ENCODE assay signal across 8 mouse cellular contexts in the genomic region with DNA sequence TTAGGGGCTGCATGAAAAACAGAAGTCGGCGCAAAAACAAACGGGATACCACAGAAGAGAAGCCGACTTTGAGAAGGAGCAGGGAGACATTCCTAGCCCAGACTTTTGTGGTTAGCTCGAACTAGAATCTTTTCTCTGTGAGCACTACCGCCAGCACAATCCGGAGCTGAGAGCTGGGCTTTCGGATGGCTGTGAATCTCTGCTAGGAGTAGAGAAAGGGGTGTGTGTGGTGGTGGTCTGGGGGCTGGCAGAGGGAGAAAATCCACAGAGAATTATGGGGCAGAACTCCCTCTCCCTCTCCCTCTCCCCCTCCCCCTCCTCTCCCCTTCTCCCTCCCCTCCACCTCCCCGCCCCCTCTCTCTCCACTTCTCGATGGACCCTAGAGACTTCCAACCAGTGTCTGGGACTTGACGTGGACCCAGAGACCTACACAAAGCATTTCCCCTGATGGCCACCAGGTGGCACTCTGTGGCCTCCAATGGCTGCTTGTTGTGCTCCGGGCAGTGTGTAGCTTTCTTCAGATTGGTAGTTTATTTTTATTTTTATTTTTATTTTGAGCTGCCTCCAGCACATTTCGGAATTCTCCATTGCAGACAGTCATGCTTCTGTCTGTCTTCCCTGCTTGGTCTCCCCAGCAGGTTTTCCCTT. TPM values are rescaled to one million over a fixed set of nuclear protein-coding genes. Genes with fewer than 3 reads are reported as not detected.
DNase-seq lines count a peak whose midpoint lies in the region; ATAC-seq and TF ChIP-seq lines count a peak whose summit lies in the region.

No protein-coding gene starts in this region.

- no peaks in the 10 kb centered on the region for H3K4me1 ChIP-seq in liver, embryonic 11.5 days (replicated peaks; ENCODE audit: control insufficient read depth, insufficient read depth, low read length)
- H3K4me1 ChIP-seq in liver, embryonic 13.5 days (replicated peaks): peaks cover 6% of the 10 kb centered on the region; the same call in 1 of the 2 replicates
- peaks cover 27% of the 10 kb centered on the region for H3K4me1 ChIP-seq in neural tube, embryonic 13.5 days (replicated peaks)
- no peaks in the 10 kb centered on the region for H3K4me1 ChIP-seq in testis, adult 2 months (ENCODE audit: control insufficient read depth, insufficient read depth, low read length)

- no peak overlapping the region for H3K4me3 ChIP-seq in liver, embryonic 11.5 days (ENCODE audit: low read depth, low read length)
- no peak overlapping the region for H3K4me3 ChIP-seq in liver, embryonic 13.5 days (replicated peaks)
- H3K4me3 ChIP-seq in neural tube, embryonic 13.5 days: no peak overlapping the region
- H3K4me3 ChIP-seq in testis, adult 2 months (ENCODE audit: control insufficient read depth, low read depth, low read length): no peak overlapping the region

- no peak; the same call in 1 of the 2 replicates for ATAC-seq in liver, embryonic 11.5 days (replicated peaks; ENCODE audit: low FRiP score)
- ATAC-seq in liver, embryonic 13.5 days (ENCODE audit: low read depth): no peak
- ATAC-seq in neural tube, embryonic 13.5 days (ENCODE audit: low read depth): peak; percentile 85

- H3K27ac ChIP-seq in liver, embryonic 11.5 days (ENCODE audit: low read depth, low read length): no peak overlapping the region
- no peak overlapping the region for H3K27ac ChIP-seq in liver, embryonic 13.5 days
- no peak overlapping the region for H3K27ac ChIP-seq in neural tube, embryonic 13.5 days (replicated peaks)
- H3K27ac ChIP-seq in testis, adult 2 months (ENCODE audit: control insufficient read depth, insufficient read depth, low read depth, low read length): no peak overlapping the region

- H3K9me3 ChIP-seq in liver, embryonic 11.5 days (ENCODE audit: control insufficient read depth, low read length): no peaks in the 10 kb centered on the region
- no peaks in the 10 kb centered on the region for H3K9me3 ChIP-seq in liver, embryonic 13.5 days (replicated peaks)
- no peaks in the 10 kb centered on the region for H3K9me3 ChIP-seq in neural tube, embryonic 13.5 days

- 43% methylated on average over 11 of the region's 13 CpGs for WGBS in liver, embryonic 11.5 days
- WGBS in liver, embryonic 13.5 days (ENCODE audit: insufficient replicate concordance): 36% methylated on average over 12 of the region's 13 CpGs
- WGBS in neural tube, embryonic 13.5 days: 37% methylated on average over 12 of the region's 13 CpGs

- TF ChIP-seq POLR2A in testis, adult 2 months (IDR thresholded peaks at IDR 0.05; ENCODE audit: control insufficient read depth, low read depth, low read length): 0 out of 2 replicates have a peak, but pooled peaks have one; percentile 23

- H3K36me3 ChIP-seq in liver, embryonic 11.5 days (ENCODE audit: control insufficient read depth, insufficient read depth, low read length): no peaks in the 10 kb centered on the region
- no peaks in the 10 kb centered on the region for H3K36me3 ChIP-seq in liver, embryonic 13.5 days
- H3K36me3 ChIP-seq in neural tube, embryonic 13.5 days: no peaks in the 10 kb centered on the region
- H3K36me3 ChIP-seq in testis, adult 2 months (ENCODE audit: control insufficient read depth, insufficient read depth, low read length): no peaks in the 10 kb centered on the region

- peak; percentile 64 for DNase-seq in liver
- no peak for DNase-seq in liver, embryonic 11.5 days (ENCODE audit: low spot score)
- peak; percentile 81 for DNase-seq in embryo, embryonic 10 days (ENCODE audit: low spot score)
- DNase-seq in gastrocnemius, postnatal 25 days: peak; percentile 44
- DNase-seq in kidney, adult 9 months: peak; percentile 78
- DNase-seq in liver, embryonic 13.5 days: peak; percentile 39

- no peaks in the 10 kb centered on the region for H3K27me3 ChIP-seq in liver, embryonic 11.5 days (replicated peaks; ENCODE audit: control insufficient read depth, insufficient read depth, low read length)
- no peaks in the 10 kb centered on the region; the same call in 1 of the 2 replicates for H3K27me3 ChIP-seq in liver, embryonic 13.5 days
- H3K27me3 ChIP-seq in neural tube, embryonic 13.5 days: peaks cover 3% of the 10 kb centered on the region
- no peaks in the 10 kb centered on the region for H3K27me3 ChIP-seq in testis, adult 2 months (ENCODE audit: control insufficient read depth, insufficient read depth, low read length)

- TF ChIP-seq CTCF in testis, adult 2 months (IDR thresholded peaks at IDR 0.05; ENCODE audit: control insufficient read depth, insufficient read depth, insufficient replicate concordance, low read depth, low read length): peak; percentile 91

- no peak overlapping the region for H3K9ac ChIP-seq in liver, embryonic 11.5 days (ENCODE audit: low read depth, low read length)
- no peak overlapping the region for H3K9ac ChIP-seq in liver, embryonic 13.5 days
- no peak overlapping the region for H3K9ac ChIP-seq in neural tube, embryonic 13.5 days

- H3K4me2 ChIP-seq in liver, embryonic 11.5 days: no peak overlapping the region
- no peak overlapping the region for H3K4me2 ChIP-seq in liver, embryonic 13.5 days
- H3K4me2 ChIP-seq in neural tube, embryonic 13.5 days: no peak overlapping the region

RNA-seq across cellular contexts. Expression of a gene that starts 20.5 kb away (rescaled TPM):
- polyA plus RNA-seq in liver, embryonic 11.5 days (2014; fragmentation: Nextera tagmentation; extraction: Ambion mirVana): 196 and 215 TPM in 2 replicates
- 10 to 100 TPM; 28.7 to 35.1 TPM for total RNA-seq in gastrocnemius, postnatal 25 days (2021)
- polyA plus RNA-seq in liver, embryonic 13.5 days (2015; fragmentation: Nextera tagmentation; extraction: Ambion mirVana): 92.8 and 98.2 TPM in 2 replicates
- 496 and 516 TPM in 2 replicates for polyA plus RNA-seq in neural tube, embryonic 13.5 days (2015; fragmentation: Nextera tagmentation; extraction: Ambion mirVana)
- polyA plus RNA-seq in testis, adult 2 months (2012; rRNA removed): 139 and 146 TPM in 2 replicates
